Mouse (Mus musculus): ENCODE data around the gene Wipi1. TPM values are rescaled to one million over a fixed set of nuclear protein-coding genes. Genes with fewer than 3 reads are reported as not detected.

Wipi1 gene
- polyA plus RNA-seq, 3 experiments from 2014 or later: 0.16 to 0.34 (median 0.16) TPM

DNA sequence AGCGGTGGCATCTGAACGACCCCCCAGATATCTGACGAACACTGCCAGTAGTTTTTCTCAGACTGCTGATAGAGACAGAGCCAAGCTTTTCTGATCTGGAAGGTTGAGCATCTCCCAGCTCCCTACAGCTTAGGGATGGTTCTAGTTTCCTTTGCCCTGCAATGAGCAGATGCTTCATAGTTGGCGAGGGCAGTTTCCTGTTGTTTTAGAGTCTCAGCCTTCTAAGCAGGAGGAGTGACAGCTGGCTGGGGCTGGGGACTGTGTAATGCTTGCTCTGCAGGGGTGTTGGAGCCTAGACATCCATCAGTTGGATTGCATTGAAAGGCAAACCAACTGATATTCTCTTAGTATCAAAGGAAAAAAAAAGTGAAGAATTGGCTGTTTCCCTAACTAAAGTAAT is 81.7 kb downstream of the Wipi1 start:
- ATAC-seq: no peak

DNA sequence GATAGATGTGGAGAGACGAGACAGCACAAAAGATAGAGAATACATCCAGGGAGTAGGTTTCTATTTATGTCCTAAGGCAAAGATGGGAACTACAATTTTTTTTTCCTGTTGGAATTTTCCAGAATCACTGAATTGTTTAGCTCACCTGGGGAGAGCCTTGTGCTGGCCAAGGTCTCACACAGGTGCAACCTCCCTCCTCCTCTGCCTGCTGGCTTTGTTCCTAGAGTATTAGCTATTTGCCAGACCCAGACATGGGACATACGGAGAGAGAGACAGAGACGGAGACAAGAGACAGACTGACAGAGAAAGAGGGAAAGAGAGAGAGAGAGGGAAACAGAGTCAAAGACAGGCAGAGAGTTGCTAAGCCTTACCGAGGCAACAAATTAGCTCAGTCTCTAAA is 86.2 kb downstream of the Wipi1 start:
- ATAC-seq: no peak

DNA sequence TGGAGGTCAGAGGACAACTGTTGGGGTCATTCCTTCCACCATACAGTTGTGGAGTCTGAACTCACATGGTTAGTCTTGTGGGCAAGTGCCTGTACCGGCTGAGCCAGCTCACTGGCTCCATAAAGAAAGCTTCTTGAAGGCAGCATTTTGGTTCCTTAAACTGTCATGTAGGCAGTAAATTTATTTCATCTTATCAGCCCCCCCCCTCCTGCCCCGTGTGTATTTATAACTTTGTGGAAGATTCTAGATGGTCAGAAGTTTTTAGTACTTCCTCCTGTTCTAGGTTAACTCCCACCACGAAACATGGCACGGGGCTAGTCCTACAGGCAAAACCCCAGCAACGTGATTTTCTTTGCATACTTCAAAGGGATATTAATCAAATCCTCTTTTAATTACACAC is 86.9 kb downstream of the Wipi1 start:
- no peak for ATAC-seq

Other genes with a start within 250 kb of the Wipi1 start
- 10 to 100 TPM; 57.3 to 78.9 (median 61.4) TPM for gene Gna13, start 249.1 kb downstream of the Wipi1 start, polyA plus RNA-seq (2017; shearing (Covaris generic))
- gene 9930022D16Rik, start 198.1 kb downstream of the Wipi1 start, polyA plus RNA-seq (2017; shearing (Covaris generic)): under 1 TPM; 0.28 to 0.39 (median 0.36) TPM
- 10 to 100 TPM; 44.8 to 49.1 (median 46.0) TPM for gene Amz2, start 186.0 kb downstream of the Wipi1 start, polyA plus RNA-seq (2017; shearing (Covaris generic))
- gene Arsg, start 138.6 kb downstream of the Wipi1 start, polyA plus RNA-seq (2017; shearing (Covaris generic)): 1 to 10 TPM; 1.8 to 8.0 (median 4.6) TPM
- gene Slc16a6, start 138.4 kb downstream of the Wipi1 start, polyA plus RNA-seq (2017; shearing (Covaris generic)): 10 to 100 TPM; 22.4 to 30.5 (median 26.4) TPM
- gene Prkar1a, start 37.4 kb upstream of the Wipi1 start, polyA plus RNA-seq (2017; shearing (Covaris generic)): 100 to 1,000 TPM; 403 to 748 (median 453) TPM
- gene Fam20a, start 110.3 kb upstream of the Wipi1 start, polyA plus RNA-seq (2017; shearing (Covaris generic)): 1 to 10 TPM; 1.6 to 3.8 (median 3.6) TPM
- gene 1700012B07Rik, start 216.1 kb upstream of the Wipi1 start, polyA plus RNA-seq (2017; shearing (Covaris generic)): 1 to 10 TPM in 2 of 3 experiments, under 1 TPM in 1; 0.60 to 8.1 (median 1.2) TPM